Mouse (Mus musculus) T-cell, adult 66 days (primary cell): Measurements from ENCODE around the gene Prpf4. TPM values are rescaled to one million over a fixed set of nuclear protein-coding genes. Genes with fewer than 3 reads are reported as not detected.

ENCODE experiments used
- total RNA-seq, 2 experiments: library from RNA; stranded (reverse); gene quantifications; 3 replicates in 1 of 2; 4 replicates in 1 of 2; pipeline ENCODE4 v1.2.4; 2023

Gene Prpf4
- total RNA-seq, result 10 to 100 TPM; 19.1 to 24.0 TPM

GRCm38 (mm10) chr4:62408601-62409282 is at the start of gene Prpf4, which contains the start of gene Cdc26:
Gene Prpf4, plus strand, starts transcription at chr4:62408797.
Gene Cdc26, minus strand, starts transcription at chr4:62408642.

GRCm38 (mm10) chr4:62360088-62360804 is 48.4 kb upstream of the Prpf4 start, which contains the start of the genes Fkbp15 and Slc31a1:
Gene Fkbp15, minus strand, starts transcription at chr4:62360548.
Gene Slc31a1, plus strand, starts transcription at chr4:62360727.

GRCm38 (mm10) chr4:62435081-62435480 is 26.5 kb downstream of the Prpf4 start, which contains the start of gene Rnf183:
Gene Rnf183, minus strand, starts transcription at chr4:62435252.

DNA sequence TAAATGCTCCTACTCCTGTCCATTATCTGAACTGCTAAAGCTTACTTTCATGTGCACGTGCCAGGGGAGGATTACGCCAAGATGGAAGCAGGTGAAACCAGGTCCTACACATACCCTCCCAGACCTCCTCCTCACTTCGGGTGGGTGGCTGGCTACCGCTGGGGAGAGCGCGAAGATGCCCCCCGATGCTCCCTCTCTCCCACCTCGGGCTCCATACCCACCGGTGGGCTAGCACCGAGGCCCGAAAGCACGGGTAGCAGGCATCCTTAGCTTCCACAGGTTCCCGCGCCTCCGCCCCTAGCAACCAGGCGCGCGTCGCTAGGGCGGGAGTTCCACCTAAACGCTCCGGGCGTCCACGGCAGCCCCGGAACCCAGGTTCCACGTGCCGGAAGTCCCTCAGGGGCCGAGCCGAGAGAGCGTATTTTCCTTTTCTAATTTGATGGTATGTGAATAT is 62.0 kb downstream of the Prpf4 start, which contains the start of gene Wdr31:
Gene Wdr31 (minus strand): TSS at position 299 of the 454 bp plus-strand sequence.

Other genes starting within 250 kb of the Prpf4 start
- not detected for gene Zfp37, start 177.8 kb upstream of the Prpf4 start, total RNA-seq
- gene Slc31a2, start 146.2 kb upstream of the Prpf4 start, total RNA-seq, result 1 to 10 TPM; 3.7 to 5.7 TPM
- gene Fkbp15, start 48.2 kb upstream of the Prpf4 start, total RNA-seq, result 10 to 100 TPM; 71.2 to 80.5 TPM
- 1 to 10 TPM; 4.6 to 5.3 TPM for gene Slc31a1, start 48.1 kb upstream of the Prpf4 start, total RNA-seq
- 10 to 100 TPM; 45.8 to 54.6 TPM for gene Cdc26, start 155 bp upstream of the Prpf4 start, total RNA-seq
- gene Rnf183, start 26.5 kb downstream of the Prpf4 start, total RNA-seq, result not detected
- gene Wdr31, start 62.1 kb downstream of the Prpf4 start, total RNA-seq, result not detected
- gene Bspry, start 71.3 kb downstream of the Prpf4 start, total RNA-seq, result 1 to 10 TPM; 1.6 to 2.6 TPM
- 1 to 10 TPM in 1 of 2 experiments, under 1 TPM in 1; 0.80 to 1.7 TPM for gene Hdhd3, start 94.7 kb downstream of the Prpf4 start, total RNA-seq
- 10 to 100 TPM; 12.4 to 15.2 TPM for gene Alad, start 111.1 kb downstream of the Prpf4 start, total RNA-seq
- 10 to 100 TPM; 20.8 to 22.0 TPM for gene Pole3, start 116.3 kb downstream of the Prpf4 start, total RNA-seq
- gene 4933430I17Rik, start 116.6 kb downstream of the Prpf4 start, total RNA-seq, result 1 to 10 TPM; 2.7 to 2.8 TPM
- gene Rgs3, start 151.1 kb downstream of the Prpf4 start, total RNA-seq, result 100 to 1,000 TPM; 121 to 126 TPM